Mouse (Mus musculus) forebrain, embryonic 15.5 days (tissue): Measurements from ENCODE around the gene Rbp3. TPM values are rescaled to one million over a fixed set of nuclear protein-coding genes. Genes with fewer than 3 reads are reported as not detected.

ENCODE experiments used
- ATAC-seq: fragments of 200-750 bp; cut with Nextera tagmentation; replicated peaks from 2 replicates; pipeline ENCODE4 v1.8.0; 2017; ENCODE audit warnings: mild to moderate bottlenecking, moderate TSS enrichment, moderate library complexity
- H3K27ac ChIP-seq: fragments of 300-500 bp; sonication (generic); replicated peaks from 2 replicates; pipeline ENCODE4 v1.5.1; 2015; ENCODE audit warnings: mild to moderate bottlenecking, inconsistent platforms
- H3K27me3 ChIP-seq: fragments of 300-500 bp; sonication (generic); 2 replicates; pipeline ENCODE4 v1.6.1; 2015; ENCODE audit warnings: inconsistent platforms
- H3K36me3 ChIP-seq: fragments of 300-500 bp; sonication (generic); 2 replicates; pipeline ENCODE4 v1.6.1; 2015; ENCODE audit warnings: mild to moderate bottlenecking, inconsistent platforms
- H3K4me1 ChIP-seq: fragments of 300-500 bp; sonication (generic); 2 replicates; pipeline ENCODE4 v1.6.1; 2015; ENCODE audit warnings: inconsistent platforms
- H3K4me2 ChIP-seq: fragments of 300-500 bp; sonication (generic); replicated peaks from 2 replicates; pipeline ENCODE4 v1.6.1; 2015; ENCODE audit warnings: mild to moderate bottlenecking, inconsistent platforms
- H3K4me3 ChIP-seq: fragments of 300-500 bp; sonication (generic); 2 replicates; pipeline ENCODE4 v1.5.1; 2015; ENCODE audit warnings: mild to moderate bottlenecking, inconsistent platforms
- H3K9ac ChIP-seq: fragments of 300-500 bp; sonication (generic); replicated peaks from 2 replicates; pipeline ENCODE4 v1.6.1; 2015; ENCODE audit warnings: mild to moderate bottlenecking, inconsistent platforms
- H3K9me3 ChIP-seq: fragments of 300-500 bp; sonication (generic); 2 replicates; pipeline ENCODE4 v1.6.1; 2016; ENCODE audit warnings: inconsistent platforms
- WGBS: fragments of 180-500 bp; shearing (Covaris S2); methylation state at CpG from one replicate; pipeline ENCODE4 v1.1.7; 2015; ENCODE audit warnings: mixed read lengths; 5-methylcytosine and 5-hydroxymethylcytosine counted together
- polyA plus RNA-seq: library from polyadenylated mRNA; unstranded; fragments of >200 nt; fragmentation: Nextera tagmentation; extraction: Ambion mirVana; gene quantifications from 2 replicates; pipeline ENCODE4 v1.2.1, GENCODE M21; 2015

Gene Rbp3
- polyA plus RNA-seq, 1 experiment from 2014 or later, result 0.38 TPM

DNA sequence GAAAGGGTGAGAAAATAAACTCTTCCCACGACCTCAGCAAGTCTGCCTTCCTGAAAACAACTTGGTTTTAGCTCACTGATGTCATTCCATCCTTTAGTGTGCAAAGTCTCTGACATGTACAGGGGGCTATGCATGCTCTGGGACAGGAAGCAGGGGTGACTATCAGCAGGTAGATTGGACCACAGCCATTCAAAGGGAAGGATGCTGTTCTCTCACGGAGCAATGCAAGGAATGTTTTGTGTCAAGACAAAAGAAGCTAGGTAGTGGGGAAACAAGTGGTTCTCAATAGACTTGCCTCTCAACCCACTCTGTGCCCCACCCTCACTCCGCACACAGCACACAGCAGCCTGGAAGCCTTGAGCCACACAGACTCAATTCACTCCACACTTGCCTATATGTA lies 35.4 kb downstream of the Rbp3 start:
- H3K4me1 ChIP-seq, result no peaks in the 10 kb centered on the region
- no peak overlapping the region for H3K4me3 ChIP-seq
- 49% methylated on average over 3 of the region's 3 CpGs for WGBS
- no peak overlapping the region for H3K4me2 ChIP-seq
- H3K9ac ChIP-seq, result no peak overlapping the region
- no peaks in the 10 kb centered on the region for H3K36me3 ChIP-seq
- no peaks in the 10 kb centered on the region for H3K27me3 ChIP-seq
- no peaks in the 10 kb centered on the region for H3K9me3 ChIP-seq
- no peak for ATAC-seq
- H3K27ac ChIP-seq, result no peak overlapping the region

DNA sequence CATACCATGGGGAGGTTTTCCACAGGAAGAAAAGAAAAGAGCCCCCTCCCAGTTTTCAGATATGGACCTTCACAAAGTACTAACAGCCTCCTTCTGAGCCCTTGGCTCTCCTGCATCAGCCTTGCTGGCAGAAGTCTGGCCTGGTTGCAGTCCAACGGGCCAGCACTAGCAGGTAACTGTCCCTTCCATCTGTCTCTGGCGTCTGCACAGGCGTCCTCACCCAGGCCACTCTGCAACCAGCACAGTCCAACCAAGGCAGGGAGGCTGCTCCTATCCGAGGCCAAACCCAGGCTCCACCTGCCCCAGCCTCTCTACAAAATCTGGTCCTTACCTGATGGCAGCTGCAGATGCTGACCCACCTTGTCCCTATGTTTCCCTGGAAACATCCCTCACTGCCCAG lies 38.2 kb downstream of the Rbp3 start:
- H3K27ac ChIP-seq, result no peak overlapping the region
- 83% methylated on average over 4 of the region's 4 CpGs for WGBS
- H3K36me3 ChIP-seq, result no peaks in the 10 kb centered on the region
- H3K4me1 ChIP-seq, result no peaks in the 10 kb centered on the region
- no peak overlapping the region for H3K9ac ChIP-seq
- ATAC-seq, result no peak
- no peak overlapping the region for H3K4me3 ChIP-seq
- no peaks in the 10 kb centered on the region for H3K9me3 ChIP-seq
- no peak overlapping the region for H3K4me2 ChIP-seq
- no peaks in the 10 kb centered on the region for H3K27me3 ChIP-seq

DNA sequence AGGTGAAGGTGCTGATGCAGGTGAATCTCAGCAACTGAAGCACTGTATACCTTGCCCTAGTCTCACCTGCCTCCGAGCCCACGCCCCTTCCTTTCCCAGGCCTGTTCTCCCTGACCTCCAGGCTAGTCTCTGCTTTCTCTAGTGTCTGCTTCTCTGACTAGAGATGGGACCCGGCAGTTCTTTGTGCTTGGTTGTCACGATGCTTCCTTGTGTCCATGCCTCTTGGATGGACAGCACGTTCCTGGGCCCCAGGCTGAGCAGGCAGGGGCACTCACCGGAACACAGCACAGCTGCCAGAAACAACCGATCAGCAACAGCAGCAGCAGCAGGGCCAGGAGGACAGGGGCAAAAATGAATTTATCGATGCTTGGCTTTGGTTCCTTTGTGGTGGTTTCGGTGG lies 39.2 kb downstream of the Rbp3 start:
- 91% methylated on average over 9 of the region's 9 CpGs for WGBS
- Histone ChIP-seq H3K9ac (no peak overlapping the region), H3K9me3 (no peaks in the 10 kb centered on the region)

DNA sequence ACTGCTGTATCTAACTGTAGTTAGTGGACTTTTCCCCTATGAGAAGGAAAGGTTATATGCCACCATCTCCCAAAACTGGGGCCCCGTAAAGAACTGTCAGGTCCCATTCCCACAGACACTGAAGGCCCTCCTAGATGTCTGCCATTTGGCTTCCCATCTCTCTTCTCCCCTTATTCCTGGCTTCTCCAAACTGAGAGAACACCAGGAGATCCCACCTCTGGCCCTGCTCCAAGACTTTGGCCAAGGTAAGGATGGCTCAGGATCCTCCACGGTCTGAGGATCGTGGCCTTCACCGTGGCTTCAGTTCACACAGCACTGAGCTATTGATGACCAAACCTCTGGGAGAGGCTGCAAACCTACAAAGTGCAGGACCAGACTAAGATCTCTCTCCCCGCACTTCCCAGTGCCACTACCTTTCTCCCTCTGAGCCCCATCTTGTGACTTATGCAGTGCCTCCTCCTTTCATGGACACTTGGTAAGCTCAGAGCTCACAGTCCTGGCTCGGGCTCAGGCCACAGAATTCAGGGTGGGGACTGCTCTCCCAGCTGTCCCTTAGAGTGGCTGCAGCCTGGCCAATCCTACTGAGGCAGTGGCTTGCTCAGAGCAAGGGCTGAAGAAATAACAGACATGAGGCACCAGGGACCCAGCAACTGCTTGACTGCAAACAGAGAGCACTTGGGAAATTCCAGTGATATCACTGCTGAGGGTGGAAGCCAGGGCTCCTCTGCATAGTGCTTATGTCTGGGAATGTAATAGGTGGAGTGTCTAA lies 39.9 kb downstream of the Rbp3 start:
- H3K36me3 ChIP-seq, result no peaks in the 10 kb centered on the region
- H3K9ac ChIP-seq, result no peak overlapping the region
- H3K4me3 ChIP-seq, result no peak overlapping the region
- ATAC-seq, result no peak
- H3K27ac ChIP-seq, result no peak overlapping the region
- H3K4me2 ChIP-seq, result no peak overlapping the region
- H3K9me3 ChIP-seq, result no peaks in the 10 kb centered on the region
- no peaks in the 10 kb centered on the region for H3K27me3 ChIP-seq
- 0 out of 2 replicates have a peak, but pooled peaks cover 3% of the 10 kb centered on the region for H3K4me1 ChIP-seq
- WGBS, result 88% methylated on average over 6 of the region's 6 CpGs

More for the DNA sequence above, 39.2 kb downstream of the Rbp3 start:
- ATAC-seq, result no peak
- Histone ChIP-seq H3K27me3 (no peaks in the 10 kb centered on the region), H3K27ac (no peak overlapping the region), H3K4me1 (0 out of 2 replicates have a peak, but pooled peaks cover 3% of the 10 kb centered on the region), H3K4me3 (no peak overlapping the region), H3K4me2 (no peak overlapping the region), H3K36me3 (no peaks in the 10 kb centered on the region)

DNA sequence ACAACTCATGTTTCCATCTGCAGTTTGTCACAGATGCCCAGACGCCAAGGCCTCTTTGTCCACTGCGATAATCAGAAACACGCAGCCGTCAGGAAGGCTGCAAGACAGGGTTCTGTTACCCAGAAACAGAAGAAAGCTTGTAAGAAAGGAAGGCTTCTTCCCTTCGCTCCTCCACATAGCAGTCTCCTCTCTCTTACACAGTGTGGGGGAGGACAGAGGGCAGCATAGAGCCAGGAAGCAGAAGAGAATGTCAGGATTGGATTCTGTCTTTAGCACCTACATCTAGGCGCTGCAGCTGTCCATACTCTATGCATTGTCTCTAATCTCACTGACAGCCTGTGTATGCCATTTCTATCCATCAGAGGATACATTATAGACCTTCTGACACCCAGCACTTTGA lies 43.6 kb downstream of the Rbp3 start:
- Histone ChIP-seq H3K4me3 (no peak overlapping the region), H3K27ac (no peak overlapping the region), H3K9ac (no peak overlapping the region), H3K4me1 (0 out of 2 replicates have a peak, but pooled peaks cover 3% of the 10 kb centered on the region), H3K4me2 (no peak overlapping the region), H3K27me3 (no peaks in the 10 kb centered on the region), H3K36me3 (no peaks in the 10 kb centered on the region), H3K9me3 (no peaks in the 10 kb centered on the region)
- 65% methylated on average over 6 of the region's 6 CpGs for WGBS
- no peak for ATAC-seq

DNA sequence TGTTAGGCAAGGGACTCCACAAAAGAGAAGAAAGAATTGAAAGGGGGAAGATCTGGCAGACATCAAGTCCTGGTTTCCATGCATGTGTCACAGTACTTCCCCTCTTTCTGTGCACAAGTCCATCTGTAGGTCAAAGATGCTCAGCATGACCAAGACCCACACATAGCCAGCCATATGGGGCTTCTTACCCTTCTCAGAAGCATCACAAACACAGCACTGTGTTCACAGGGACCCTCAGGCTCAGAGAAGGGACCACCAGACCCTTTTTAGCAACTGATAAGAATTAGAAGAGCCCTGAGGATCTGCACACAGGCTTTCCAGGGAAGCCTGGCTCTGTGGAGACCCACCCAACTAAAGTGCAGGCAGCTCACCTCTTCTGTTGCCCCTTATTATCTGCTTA lies 46.3 kb downstream of the Rbp3 start:
- H3K4me2 ChIP-seq, result no peak overlapping the region
- no peaks in the 10 kb centered on the region for H3K27me3 ChIP-seq
- H3K27ac ChIP-seq, result no peak overlapping the region
- no peaks in the 10 kb centered on the region for H3K36me3 ChIP-seq
- H3K9ac ChIP-seq, result no peak overlapping the region
- H3K4me3 ChIP-seq, result no peak overlapping the region
- 0 out of 2 replicates have a peak, but pooled peaks cover 3% of the 10 kb centered on the region for H3K4me1 ChIP-seq
- no peak for ATAC-seq
- no peaks in the 10 kb centered on the region for H3K9me3 ChIP-seq

DNA sequence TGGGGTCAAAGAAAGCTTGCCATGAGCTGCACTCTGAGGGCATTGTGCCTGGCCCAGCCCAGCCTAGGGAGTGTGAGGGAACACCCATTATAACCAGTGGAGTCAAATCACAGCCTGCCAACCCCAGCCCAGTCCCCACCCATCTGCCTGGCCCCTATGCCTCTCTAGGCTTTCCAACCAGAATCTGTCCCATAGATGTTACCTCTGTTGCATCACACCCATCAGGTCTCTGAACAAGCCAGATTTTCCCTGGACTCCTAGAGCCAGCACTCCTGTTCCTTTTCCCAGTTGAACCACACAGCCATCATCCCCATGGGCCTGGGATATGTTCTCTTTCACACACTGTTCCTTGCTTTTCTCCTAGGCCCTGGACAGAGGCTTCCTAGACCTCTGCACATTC lies 47.6 kb downstream of the Rbp3 start:
- ATAC-seq, result no peak
- Histone ChIP-seq H3K4me1 (0 out of 2 replicates have a peak, but pooled peaks cover 3% of the 10 kb centered on the region), H3K9me3 (no peaks in the 10 kb centered on the region), H3K27me3 (no peaks in the 10 kb centered on the region), H3K27ac (no peak overlapping the region), H3K4me3 (no peak overlapping the region), H3K9ac (no peak overlapping the region), H3K36me3 (no peaks in the 10 kb centered on the region), H3K4me2 (no peak overlapping the region)

DNA sequence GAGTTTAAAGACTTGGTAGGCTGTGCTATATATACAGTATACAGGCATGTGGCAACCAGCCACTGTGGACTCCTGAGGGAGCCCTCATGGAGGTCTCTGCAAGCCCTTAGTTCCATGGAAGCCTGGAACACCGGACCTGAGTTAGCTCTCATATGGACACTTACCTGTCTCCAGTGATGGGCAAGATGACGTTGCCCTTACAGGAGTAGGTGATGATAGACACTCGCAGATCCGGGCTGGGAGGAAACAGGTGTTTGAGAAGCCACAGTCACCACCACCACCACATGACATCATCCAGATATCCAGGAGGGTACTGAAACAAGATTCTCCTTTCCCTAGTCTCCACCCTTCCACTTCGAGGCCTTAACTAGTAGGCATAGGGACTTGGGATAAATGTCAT lies 48.6 kb downstream of the Rbp3 start:
- Histone ChIP-seq H3K9me3 (no peaks in the 10 kb centered on the region), H3K9ac (no peak overlapping the region), H3K4me2 (no peak overlapping the region), H3K27me3 (no peaks in the 10 kb centered on the region), H3K4me1 (0 out of 2 replicates have a peak, but pooled peaks cover 2% of the 10 kb centered on the region), H3K27ac (no peak overlapping the region), H3K4me3 (no peak overlapping the region), H3K36me3 (no peaks in the 10 kb centered on the region)
- ATAC-seq, result no peak
- 90% methylated on average over 5 of the region's 5 CpGs for WGBS

Other genes starting within 250 kb of the Rbp3 start
- gene Gdf10, start 30.4 kb upstream of the Rbp3 start, polyA plus RNA-seq, result 2.9 and 3.1 TPM in 2 replicates
- not detected in 2 replicates for gene Gdf2, start 13.0 kb upstream of the Rbp3 start, polyA plus RNA-seq
- 0.13 and 0.19 TPM in 2 replicates for gene Zfp488, start 24.8 kb downstream of the Rbp3 start, polyA plus RNA-seq
- gene Gm30083, start 61.2 kb downstream of the Rbp3 start, polyA plus RNA-seq, result not detected in 2 replicates
- gene Gm5460, start 62.8 kb downstream of the Rbp3 start, polyA plus RNA-seq, result not detected in 2 replicates
- not detected in 2 replicates for gene Antxrl, start 98.7 kb downstream of the Rbp3 start, polyA plus RNA-seq
- gene Anxa8, start 132.0 kb downstream of the Rbp3 start, polyA plus RNA-seq, result not detected in 2 replicates
- not detected in 2 replicates for gene A630023A22Rik, start 148.8 kb downstream of the Rbp3 start, polyA plus RNA-seq
- 0.04 and 0.05 TPM in 2 replicates for gene Npy4r, start 198.5 kb downstream of the Rbp3 start, polyA plus RNA-seq
- 3.8 and 3.9 TPM in 2 replicates for gene Gprin2, start 247.7 kb downstream of the Rbp3 start, polyA plus RNA-seq